Mouse (Mus musculus) forebrain, embryonic 11.5 days (tissue): ENCODE measurements around the gene Fbxl3. TPM values are rescaled to one million over a fixed set of nuclear protein-coding genes. Genes with fewer than 3 reads are reported as not detected.

Source experiments
- ATAC-seq: fragments of 200-750 bp; cut with Nextera tagmentation; replicated peaks from 2 replicates; pipeline ENCODE4 v1.8.0; 2017; ENCODE audit warnings: moderate TSS enrichment; ENCODE audit not compliant: low FRiP score
- DNase-seq: peaks from one replicate; pipeline ENCODE4 v3.0.0-alpha.2; 2017; ENCODE audit warnings: low spot score
- H3K27ac ChIP-seq: fragments of 300-500 bp; sonication (generic); 2 replicates; pipeline ENCODE4 v1.5.1; 2014; ENCODE audit warnings: low read depth, low read length
- H3K27me3 ChIP-seq: fragments of 300-500 bp; sonication (generic); 2 replicates; pipeline ENCODE4 v1.6.1; 2014; ENCODE audit warnings: mild to moderate bottlenecking, low read length, mixed read lengths; ENCODE audit not compliant: control insufficient read depth, insufficient read depth
- H3K36me3 ChIP-seq: fragments of 300-500 bp; sonication (generic); 2 replicates; pipeline ENCODE4 v1.6.1; 2014; ENCODE audit warnings: mild to moderate bottlenecking, low read length, moderate library complexity, mixed read lengths; ENCODE audit not compliant: control insufficient read depth, insufficient read depth
- H3K4me1 ChIP-seq: fragments of 300-500 bp; sonication (generic); replicated peaks from 2 replicates; pipeline ENCODE4 v1.6.1; 2014; ENCODE audit warnings: low read length, mixed read lengths; ENCODE audit not compliant: control insufficient read depth, insufficient read depth
- H3K4me2 ChIP-seq: fragments of 300-500 bp; sonication (generic); 2 replicates; pipeline ENCODE4 v1.6.1; 2014; ENCODE audit warnings: low read depth, mild to moderate bottlenecking, low read length, moderate library complexity, mixed read lengths; ENCODE audit not compliant: severe bottlenecking
- H3K4me3 ChIP-seq: fragments of 300-500 bp; sonication (generic); 2 replicates; pipeline ENCODE4 v1.5.1; 2014; ENCODE audit warnings: low read depth, low read length
- H3K9ac ChIP-seq: fragments of 300-500 bp; sonication (generic); 2 replicates; pipeline ENCODE4 v1.6.1; 2014; ENCODE audit warnings: low read length
- H3K9me3 ChIP-seq: fragments of 300-500 bp; sonication (generic); 2 replicates; pipeline ENCODE4 v1.6.1; 2016; ENCODE audit warnings: low read length, mixed read lengths; ENCODE audit not compliant: control insufficient read depth
- WGBS: fragments of 180-500 bp; shearing (Covaris S2); extraction: QIAGEN DNeasy Blood & Tissue Kit; methylation state at CpG from one replicate; pipeline ENCODE4 v1.1.7; 2014; 5-methylcytosine and 5-hydroxymethylcytosine counted together
- polyA plus RNA-seq: library from polyadenylated mRNA; unstranded; fragments of >200 nt; fragmentation: Nextera tagmentation; extraction: Ambion mirVana; gene quantifications from 2 replicates; pipeline ENCODE4 v1.2.1, GENCODE M21; 2014

Fbxl3 gene
- polyA plus RNA-seq, 1 experiment from 2014 or later, result 27.2 TPM

DNA sequence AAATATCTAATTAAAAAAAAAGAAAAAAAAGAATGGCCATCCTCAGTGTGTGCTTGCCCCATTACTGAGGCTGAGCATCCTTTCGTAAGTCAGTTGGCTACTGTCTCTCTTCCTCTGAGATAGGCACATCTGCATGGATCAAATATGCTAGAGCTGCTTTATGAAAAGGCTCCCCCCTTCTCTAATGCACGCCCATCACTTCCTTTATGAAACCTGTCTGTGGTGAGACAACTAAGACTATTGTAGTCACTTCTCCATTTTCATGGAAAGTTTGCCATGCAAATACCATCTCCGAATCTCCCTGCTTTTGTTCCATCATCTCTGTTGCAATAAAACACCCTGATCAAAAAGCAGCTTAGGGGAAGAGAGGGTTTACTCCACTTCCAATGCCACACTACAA, 62.4 kb downstream of the Fbxl3 start:
- no peak for ATAC-seq
- Histone ChIP-seq H3K9ac (no peak overlapping the region), H3K27me3 (no peaks in the 10 kb centered on the region), H3K4me3 (no peak overlapping the region), H3K36me3 (no peaks in the 10 kb centered on the region), H3K4me2 (no peak overlapping the region), H3K4me1 (no peaks in the 10 kb centered on the region), H3K9me3 (no peaks in the 10 kb centered on the region), H3K27ac (no peak overlapping the region)
- WGBS, result 86% methylated on average over 3 of the region's 3 CpGs
- DNase-seq, result no peak

DNA sequence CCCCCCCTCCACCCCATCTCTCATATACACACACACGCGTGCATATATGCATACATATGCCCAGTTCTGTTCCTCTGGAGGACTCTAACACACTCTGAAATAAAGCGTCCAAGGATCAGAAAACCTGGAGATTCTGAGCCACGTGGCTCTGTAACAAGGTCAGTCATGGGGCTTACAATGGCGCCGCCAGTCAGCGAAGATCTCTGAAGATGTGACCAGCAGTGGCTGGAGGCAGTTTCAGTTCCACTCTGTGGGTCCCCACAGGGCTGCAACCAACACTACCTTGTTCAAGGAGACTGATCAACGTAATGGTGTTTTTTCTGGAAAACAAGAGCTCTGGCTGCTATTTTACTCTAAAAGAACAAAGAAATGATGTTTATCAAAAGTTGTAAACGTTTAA, 65.3 kb downstream of the Fbxl3 start:
- Histone ChIP-seq H3K27ac (no peak overlapping the region), H3K4me2 (no peak overlapping the region), H3K4me1 (no peaks in the 10 kb centered on the region), H3K27me3 (no peaks in the 10 kb centered on the region), H3K9me3 (no peaks in the 10 kb centered on the region), H3K9ac (no peak overlapping the region), H3K36me3 (no peaks in the 10 kb centered on the region), H3K4me3 (no peak overlapping the region)
- WGBS, result 88% methylated on average over 9 of the region's 9 CpGs
- DNase-seq (no peak), ATAC-seq (no peak)

DNA sequence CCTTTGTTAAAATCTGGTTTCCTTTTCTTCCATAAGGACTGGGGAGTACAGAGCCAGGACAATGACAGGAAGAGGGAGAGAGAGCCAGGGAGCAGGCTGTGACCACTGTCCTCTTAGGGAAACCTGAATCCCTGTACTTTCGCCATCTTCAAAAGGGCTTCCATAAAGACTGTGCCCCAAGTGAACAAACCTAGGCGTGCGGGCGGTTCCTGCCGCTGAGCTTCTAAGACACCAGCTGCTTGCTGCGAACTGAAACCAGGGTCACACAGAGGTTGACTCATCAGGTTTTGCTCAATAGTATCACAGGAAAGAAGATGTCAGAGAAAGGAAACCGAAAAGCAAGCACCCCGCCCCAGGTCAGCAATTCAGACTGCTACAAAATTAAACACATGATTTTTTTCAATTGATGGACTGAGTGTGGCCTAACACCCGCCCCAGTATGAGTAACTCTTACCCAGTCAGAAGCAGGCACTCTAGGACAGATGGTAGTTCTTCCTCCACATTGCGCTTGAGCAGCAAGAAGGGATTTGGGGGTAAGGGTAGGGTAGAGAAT, 66.0 kb downstream of the Fbxl3 start:
- H3K27me3 ChIP-seq, result no peaks in the 10 kb centered on the region
- no peaks in the 10 kb centered on the region for H3K9me3 ChIP-seq
- ATAC-seq, result no peak
- no peaks in the 10 kb centered on the region for H3K36me3 ChIP-seq
- no peak overlapping the region for H3K27ac ChIP-seq
- H3K4me2 ChIP-seq, result no peak overlapping the region
- no peaks in the 10 kb centered on the region for H3K4me1 ChIP-seq
- H3K9ac ChIP-seq, result no peak overlapping the region
- no peak overlapping the region for H3K4me3 ChIP-seq
- no peak for DNase-seq
- 85% methylated on average over 10 of the region's 10 CpGs for WGBS

Other genes starting within 250 kb of the Fbxl3 start
- 7.1 and 11.8 TPM in 2 replicates for gene Kctd12, start 116.9 kb downstream of the Fbxl3 start, polyA plus RNA-seq
- 0.13 TPM in 1 of 2 replicates, not detected in the other for gene Acod1, start 52.6 kb downstream of the Fbxl3 start, polyA plus RNA-seq
- 23.1 and 25.6 TPM in 2 replicates for gene Cln5, start 29.4 kb downstream of the Fbxl3 start, polyA plus RNA-seq
- gene Mycbp2, start 247.2 kb upstream of the Fbxl3 start, polyA plus RNA-seq, result 28.3 and 29.1 TPM in 2 replicates